Mouse (Mus musculus) brain, embryonic 14.5 days (tissue): ENCODE measurements at regions not wholly inside any gene's neighbourhood (a gene's known extent, or its start where the extent isn't known, plus 50 kb on each side); places are given as distances from the start of the nearest gene placed in this dataset.

Source experiments
- CTCF ChIP-seq: fragments of 200-500 bp; IDR thresholded peaks from 2 replicates; pipeline ENCODE4 v1.5.1; 2012; ENCODE audit warnings: inconsistent platforms, mild to moderate bottlenecking, moderate library complexity, borderline replicate concordance; ENCODE audit not compliant: insufficient read depth, insufficient read length; ENCODE audit errors: extremely low read depth
- POLR2A ChIP-seq: fragments of 200-500 bp; IDR thresholded peaks from 2 replicates; pipeline ENCODE4 v1.6.1; 2012; ENCODE audit warnings: mild to moderate bottlenecking, inconsistent platforms, borderline replicate concordance; ENCODE audit not compliant: poor library complexity, insufficient read depth, insufficient read length, severe bottlenecking; ENCODE audit errors: extremely low read depth

- TF ChIP-seq CTCF (no peak), POLR2A (no peak)
Observed at GRCm38 (mm10) chr16:24130646-24131045, 142.0 kb upstream of the Bcl6 start.
